Mouse (Mus musculus) spleen, adult 2 months (tissue): ENCODE measurements at regions not wholly inside any gene's neighbourhood (a gene's known extent, or its start where the extent isn't known, plus 50 kb on each side); places are given as distances from the start of the nearest gene placed in this dataset.

Source experiments
- DNase-seq, 2 experiments: peaks; one replicate each; pipeline versions ENCODE4 v3.0.0 to v3.0.0-alpha.2; 2012 to 2021; ENCODE audit warnings: low spot score in 2 of 2, low read depth in 1 of 2
- H3K27ac ChIP-seq: fragments of 200-500 bp; 2 replicates; pipeline ENCODE4 v1.5.1; 2012; ENCODE audit warnings: low read length, inconsistent platforms; ENCODE audit not compliant: insufficient read depth
- H3K27me3 ChIP-seq: fragments of 200-500 bp; 2 replicates; pipeline ENCODE4 v1.6.1; 2012; ENCODE audit warnings: mild to moderate bottlenecking, moderate library complexity, low read length, inconsistent platforms; ENCODE audit not compliant: control insufficient read depth, insufficient read depth
- H3K36me3 ChIP-seq: fragments of 200-500 bp; 2 replicates; pipeline ENCODE4 v1.6.1; 2012; ENCODE audit warnings: mild to moderate bottlenecking, low read length, inconsistent platforms; ENCODE audit not compliant: control insufficient read depth, insufficient read depth
- H3K4me1 ChIP-seq: fragments of 200-500 bp; 2 replicates; pipeline ENCODE4 v1.6.1; 2011; ENCODE audit warnings: inconsistent platforms; ENCODE audit not compliant: control insufficient read depth, insufficient read depth, insufficient read length
- H3K4me3 ChIP-seq: fragments of 200-500 bp; 2 replicates; pipeline ENCODE4 v1.5.1; 2011; ENCODE audit warnings: mild to moderate bottlenecking, inconsistent platforms; ENCODE audit not compliant: insufficient read depth, insufficient read length; ENCODE audit errors: extremely low read depth
- CTCF ChIP-seq: fragments of 200-500 bp; IDR thresholded peaks from 2 replicates; pipeline ENCODE4 v1.5.1; 2011; ENCODE audit warnings: mild to moderate bottlenecking, inconsistent platforms; ENCODE audit not compliant: insufficient read depth, insufficient read length, insufficient replicate concordance; ENCODE audit errors: extremely low read depth
- POLR2A ChIP-seq: fragments of 200-500 bp; IDR thresholded peaks from 2 replicates; pipeline ENCODE4 v1.6.1; 2011; ENCODE audit warnings: low read depth, low read length, inconsistent platforms
- WGBS: fragments of 180-500 bp; shearing (Covaris S2); methylation state at CpG from one replicate; pipeline ENCODE4 v1.1.7; 2018; 5-methylcytosine and 5-hydroxymethylcytosine counted together

DNA sequence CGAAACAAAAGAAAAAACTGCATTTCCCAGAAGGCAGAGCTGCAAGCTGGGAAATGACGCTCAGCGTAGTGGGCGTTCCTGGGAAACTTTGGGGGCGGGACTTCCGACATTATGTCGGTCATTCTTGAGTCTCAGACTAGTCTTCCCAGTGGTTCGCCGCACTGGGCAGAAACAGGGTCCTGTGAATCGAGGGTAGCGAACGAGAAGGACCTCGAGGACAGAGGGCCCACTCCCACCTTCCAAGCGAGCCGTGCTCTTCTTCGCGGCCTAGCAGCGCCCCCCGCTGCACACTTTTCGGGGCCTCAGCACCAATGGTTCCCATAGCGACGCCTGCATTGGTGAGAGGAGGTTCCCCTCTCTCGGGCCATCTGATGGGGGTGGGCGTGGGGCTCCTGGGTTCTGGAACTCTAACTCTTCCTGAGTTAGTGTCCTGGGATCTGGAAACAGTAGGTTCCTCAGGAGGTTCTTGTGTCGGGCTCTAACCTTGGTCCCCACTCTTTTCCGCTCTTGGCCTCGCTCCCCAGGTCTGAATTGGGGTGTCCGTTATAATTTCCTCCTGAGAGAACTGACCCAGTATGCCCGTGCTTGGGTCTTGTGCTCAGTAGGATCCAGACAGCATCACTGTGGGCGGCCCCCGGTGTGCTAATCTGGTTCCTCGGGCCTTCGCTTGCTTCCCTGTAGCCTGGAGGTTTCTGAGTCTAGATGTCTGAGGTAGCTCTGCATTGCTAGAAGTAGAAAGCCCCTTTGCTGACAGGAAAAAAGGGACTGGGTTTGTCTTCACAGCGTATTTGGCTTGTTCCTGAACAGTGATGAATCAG is 52.8 kb upstream of the Gramd1a start:
- Histone ChIP-seq H3K27me3 (no peaks in the 10 kb centered on the region), H3K36me3 (no peaks in the 10 kb centered on the region), H3K4me1 (no peaks in the 10 kb centered on the region; the same call in 1 of the 2 replicates), H3K4me3 (peak overlapping the region; percentile 91), H3K27ac (no peak overlapping the region)
- 28% methylated on average over 34 of the region's 34 CpGs for WGBS
- peak; percentile 47 to 60 for DNase-seq
- TF ChIP-seq CTCF (no peak), POLR2A (no peak)

GRCm38 (mm10) chr7:31207563-31208236 is 52.0 kb upstream of the Gramd1a start:
- TF ChIP-seq POLR2A, result no peak
- TF ChIP-seq CTCF, result no peak
- H3K27ac ChIP-seq, result no peak overlapping the region
- H3K4me3 ChIP-seq, result peak overlapping the region; percentile 91; the same call in 1 of the 2 replicates
- H3K4me1 ChIP-seq, result no peaks in the 10 kb centered on the region; the same call in 1 of the 2 replicates
- no peaks in the 10 kb centered on the region for H3K36me3 ChIP-seq
- DNase-seq, result no peak
- H3K27me3 ChIP-seq, result no peaks in the 10 kb centered on the region
- 62% methylated on average over 13 of the region's 13 CpGs for WGBS
